Mouse (Mus musculus) forebrain, embryonic 10.5 days (tissue): ENCODE data around the gene Scfd2. TPM values are rescaled to one million over a fixed set of nuclear protein-coding genes. Genes with fewer than 3 reads are reported as not detected.
A peak's percentile ranks its signal among the peaks of the same experiment; 100 is the strongest.

Experiments
- DNase-seq: peaks from one replicate; pipeline ENCODE4 v3.0.0-alpha.2; 2017; ENCODE audit warnings: low spot score; ENCODE audit errors: extremely low spot score
- H3K27ac ChIP-seq: fragments of 300-500 bp; sonication (generic); 2 replicates; pipeline ENCODE4 v1.5.1; 2016; ENCODE audit warnings: mild to moderate bottlenecking
- H3K27me3 ChIP-seq: fragments of 300-500 bp; sonication (generic); 2 replicates; pipeline ENCODE4 v1.6.1; 2016; ENCODE audit warnings: mild to moderate bottlenecking; ENCODE audit not compliant: poor library complexity, severe bottlenecking
- H3K36me3 ChIP-seq: fragments of 300-500 bp; sonication (generic); replicated peaks from 2 replicates; pipeline ENCODE4 v1.6.1; 2016; ENCODE audit warnings: mild to moderate bottlenecking, moderate library complexity
- H3K4me1 ChIP-seq: fragments of 300-500 bp; sonication (generic); 2 replicates; pipeline ENCODE4 v1.6.1; 2016
- H3K4me3 ChIP-seq: fragments of 300-500 bp; sonication (generic); 2 replicates; pipeline ENCODE4 v1.5.1; 2016; ENCODE audit warnings: mild to moderate bottlenecking, moderate library complexity
- H3K9me3 ChIP-seq: fragments of 300-500 bp; sonication (generic); 2 replicates; pipeline ENCODE4 v1.6.1; 2016; ENCODE audit warnings: mild to moderate bottlenecking, moderate library complexity
- WGBS: fragments of 180-500 bp; shearing (Covaris S2); methylation state at CpG from one replicate; pipeline ENCODE4 v1.1.7; 2016; 5-methylcytosine and 5-hydroxymethylcytosine counted together
- polyA plus RNA-seq: library from polyadenylated mRNA; unstranded; fragments of >200 nt; fragmentation: Nextera tagmentation; extraction: Ambion mirVana; gene quantifications from 2 replicates; pipeline ENCODE4 v1.2.1, GENCODE M21; 2016

Scfd2 gene
- polyA plus RNA-seq, 1 experiment from 2014 or later, result 16.6 TPM

DNA sequence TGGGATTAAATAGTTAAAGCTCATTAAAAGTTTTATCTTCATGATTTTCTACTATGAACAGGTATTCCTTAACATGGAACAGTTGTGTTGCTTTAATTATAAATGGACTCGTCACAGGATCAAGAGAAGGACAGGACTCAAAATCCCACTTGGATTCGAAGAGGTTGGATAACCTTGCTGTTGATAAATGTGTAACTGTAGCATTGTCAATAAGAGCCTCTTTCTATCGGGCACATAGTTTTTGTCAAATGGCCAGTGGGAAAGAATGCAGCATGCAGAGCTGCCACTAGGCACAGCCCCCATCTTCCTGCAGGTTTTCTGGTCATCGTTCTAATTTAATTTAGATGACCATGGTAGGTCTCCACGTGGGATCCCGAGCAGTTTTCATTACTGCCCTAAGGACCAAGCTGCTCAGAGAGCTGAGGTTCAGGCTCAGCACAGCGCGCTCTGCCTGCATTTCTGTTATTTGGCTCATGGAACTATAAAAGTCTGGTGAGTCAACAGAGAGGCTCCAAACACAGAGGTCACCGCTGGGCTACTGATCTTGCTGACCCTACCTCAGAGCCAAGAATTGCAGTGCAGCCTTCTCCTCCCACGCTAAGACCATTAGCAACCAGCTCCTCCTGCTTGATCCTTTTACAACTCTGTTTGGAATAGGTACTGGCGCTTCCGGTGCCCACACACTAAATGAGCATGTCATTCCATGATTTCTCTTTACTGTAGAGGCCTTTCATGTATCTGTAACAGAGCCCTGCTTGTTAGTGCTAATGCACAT lies 215.9 kb downstream of the Scfd2 start:
- Histone ChIP-seq H3K4me3 (no peak overlapping the region), H3K4me1 (peaks cover 23% of the 10 kb centered on the region), H3K27ac (no peak overlapping the region), H3K27me3 (peaks cover 5% of the 10 kb centered on the region; the same call in 1 of the 2 replicates), H3K36me3 (no peaks in the 10 kb centered on the region), H3K9me3 (no peaks in the 10 kb centered on the region)
- 69% methylated on average over 12 of the region's 12 CpGs for WGBS
- no peak for DNase-seq

- peaks cover 23% of the 10 kb centered on the region for H3K4me1 ChIP-seq
- no peak overlapping the region for H3K4me3 ChIP-seq
- H3K27me3 ChIP-seq, result peaks cover 5% of the 10 kb centered on the region; the same call in 1 of the 2 replicates
- no peak overlapping the region for H3K27ac ChIP-seq
- no peaks in the 10 kb centered on the region for H3K36me3 ChIP-seq
- WGBS, result 69% methylated on average over 6 of the region's 6 CpGs
- H3K9me3 ChIP-seq, result no peaks in the 10 kb centered on the region
- no peak for DNase-seq
Measured at GRCm38 (mm10) chr5:74314501-74314900, 217.1 kb downstream of the Scfd2 start.

GRCm38 (mm10) chr5:74313542-74313941 lies 218.0 kb downstream of the Scfd2 start:
- no peaks in the 10 kb centered on the region for H3K9me3 ChIP-seq
- peaks cover 23% of the 10 kb centered on the region for H3K4me1 ChIP-seq
- WGBS, result 93% methylated on average over 7 of the region's 7 CpGs
- no peaks in the 10 kb centered on the region for H3K36me3 ChIP-seq
- DNase-seq, result no peak
- H3K4me3 ChIP-seq, result no peak overlapping the region
- peaks cover 5% of the 10 kb centered on the region; the same call in 1 of the 2 replicates for H3K27me3 ChIP-seq
- no peak overlapping the region for H3K27ac ChIP-seq

- 58% methylated on average over 6 of the region's 6 CpGs for WGBS
- DNase-seq, result no peak
- H3K36me3 ChIP-seq, result no peaks in the 10 kb centered on the region
- H3K9me3 ChIP-seq, result no peaks in the 10 kb centered on the region
- peaks cover 23% of the 10 kb centered on the region for H3K4me1 ChIP-seq
- peaks cover 5% of the 10 kb centered on the region; the same call in 1 of the 2 replicates for H3K27me3 ChIP-seq
- no peak overlapping the region for H3K27ac ChIP-seq
- H3K4me3 ChIP-seq, result no peak overlapping the region
Measured at GRCm38 (mm10) chr5:74311865-74312264, 219.7 kb downstream of the Scfd2 start.

- no peak overlapping the region for H3K27ac ChIP-seq
- H3K4me1 ChIP-seq, result peaks cover 19% of the 10 kb centered on the region
- H3K36me3 ChIP-seq, result no peaks in the 10 kb centered on the region
- no peaks in the 10 kb centered on the region for H3K9me3 ChIP-seq
- H3K27me3 ChIP-seq, result peaks cover 5% of the 10 kb centered on the region; the same call in 1 of the 2 replicates
- H3K4me3 ChIP-seq, result no peak overlapping the region
- peak; percentile 66 for DNase-seq
- WGBS, result 33% methylated on average over 6 of the region's 6 CpGs
Measured at GRCm38 (mm10) chr5:74311200-74311825, 220.2 kb downstream of the Scfd2 start.

GRCm38 (mm10) chr5:74310101-74310500 lies 221.5 kb downstream of the Scfd2 start:
- peaks cover 10% of the 10 kb centered on the region for H3K4me1 ChIP-seq
- 86% methylated on average over 5 of the region's 5 CpGs for WGBS
- no peaks in the 10 kb centered on the region for H3K36me3 ChIP-seq
- H3K27ac ChIP-seq, result no peak overlapping the region
- H3K9me3 ChIP-seq, result no peaks in the 10 kb centered on the region
- no peak for DNase-seq
- no peak overlapping the region for H3K4me3 ChIP-seq
- H3K27me3 ChIP-seq, result peaks cover 5% of the 10 kb centered on the region; the same call in 1 of the 2 replicates

DNA sequence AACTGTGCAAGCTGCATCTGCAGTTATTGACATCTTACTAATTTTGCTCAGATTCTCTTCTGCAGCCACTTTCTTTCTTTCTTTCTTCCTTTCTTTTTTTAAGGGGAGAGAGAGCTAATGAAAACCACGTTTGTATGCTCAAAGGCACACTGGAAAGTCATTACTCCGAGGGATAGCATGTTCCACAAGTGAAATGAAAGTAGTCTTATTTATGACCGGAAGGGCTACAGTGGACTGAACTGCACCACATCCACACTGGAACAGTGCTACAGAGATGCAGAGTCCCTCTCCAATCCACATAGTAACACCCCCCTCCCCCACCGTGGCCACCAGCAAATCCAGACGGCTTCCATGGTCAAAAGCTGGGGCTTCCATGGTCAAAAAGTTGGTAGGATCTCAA lies 224.3 kb downstream of the Scfd2 start:
- Histone ChIP-seq H3K9me3 (no peaks in the 10 kb centered on the region), H3K4me3 (no peak overlapping the region), H3K27me3 (no peaks in the 10 kb centered on the region), H3K4me1 (peaks cover 5% of the 10 kb centered on the region), H3K36me3 (no peaks in the 10 kb centered on the region), H3K27ac (no peak overlapping the region)
- WGBS, result 86% methylated on average over 5 of the region's 5 CpGs
- DNase-seq, result no peak

- Histone ChIP-seq H3K4me3 (no peak overlapping the region), H3K4me1 (peaks cover 2% of the 10 kb centered on the region), H3K36me3 (no peaks in the 10 kb centered on the region), H3K27ac (no peak overlapping the region), H3K27me3 (no peaks in the 10 kb centered on the region), H3K9me3 (no peaks in the 10 kb centered on the region)
- WGBS, result 77% methylated on average over 4 of the region's 4 CpGs
- no peak for DNase-seq
Measured at GRCm38 (mm10) chr5:74305533-74306189, 225.9 kb downstream of the Scfd2 start.

- Histone ChIP-seq H3K27ac (no peak overlapping the region), H3K36me3 (no peaks in the 10 kb centered on the region), H3K4me1 (peaks cover 11% of the 10 kb centered on the region), H3K4me3 (no peak overlapping the region), H3K27me3 (no peaks in the 10 kb centered on the region), H3K9me3 (no peaks in the 10 kb centered on the region)
- 81% methylated on average over 4 of the region's 4 CpGs for WGBS
- DNase-seq, result no peak
Measured at GRCm38 (mm10) chr5:74304767-74305166, 226.8 kb downstream of the Scfd2 start.

- DNase-seq, result no peak
- Histone ChIP-seq H3K9me3 (no peaks in the 10 kb centered on the region), H3K4me1 (peaks cover 14% of the 10 kb centered on the region), H3K4me3 (no peak overlapping the region), H3K27ac (no peak overlapping the region), H3K27me3 (peaks cover 6% of the 10 kb centered on the region; the same call in 1 of the 2 replicates), H3K36me3 (no peaks in the 10 kb centered on the region)
- 84% methylated on average over 3 of the region's 3 CpGs for WGBS
Measured at GRCm38 (mm10) chr5:74302331-74302730, 229.2 kb downstream of the Scfd2 start.

- no peak overlapping the region for H3K27ac ChIP-seq
- WGBS, result 93% methylated on average over 2 of the region's 2 CpGs
- no peak for DNase-seq
- H3K27me3 ChIP-seq, result peaks cover 6% of the 10 kb centered on the region; the same call in 1 of the 2 replicates
- H3K4me1 ChIP-seq, result peaks cover 15% of the 10 kb centered on the region
- H3K36me3 ChIP-seq, result no peaks in the 10 kb centered on the region
- no peak overlapping the region for H3K4me3 ChIP-seq
- H3K9me3 ChIP-seq, result no peaks in the 10 kb centered on the region
Measured at GRCm38 (mm10) chr5:74301443-74301842, 230.1 kb downstream of the Scfd2 start.

DNA sequence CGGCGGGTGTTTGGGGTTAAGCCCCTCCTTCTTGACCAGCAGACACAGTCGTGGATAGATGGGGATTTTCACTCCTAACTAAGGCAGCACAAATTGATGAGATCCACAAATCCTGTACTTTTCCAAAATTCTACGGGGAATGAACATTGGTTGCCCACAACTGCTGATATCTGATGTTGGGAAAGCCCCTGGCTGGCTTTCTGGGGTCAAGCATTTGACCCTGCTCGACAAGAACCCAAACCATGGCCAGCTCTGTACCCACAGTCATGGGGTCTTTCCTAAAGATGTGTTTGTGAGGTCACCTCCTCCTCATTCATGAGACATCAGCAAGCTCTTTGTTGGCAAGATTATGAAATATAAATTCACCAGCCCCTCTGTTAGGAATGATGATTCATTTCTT lies 230.6 kb downstream of the Scfd2 start:
- Histone ChIP-seq H3K36me3 (no peaks in the 10 kb centered on the region), H3K27ac (0 out of 2 replicates have a peak overlapping the region, but pooled peaks have one; percentile 15), H3K4me1 (peaks cover 20% of the 10 kb centered on the region), H3K9me3 (no peaks in the 10 kb centered on the region), H3K4me3 (no peak overlapping the region), H3K27me3 (peaks cover 6% of the 10 kb centered on the region; the same call in 1 of the 2 replicates)
- DNase-seq, result no peak
- WGBS, result 63% methylated on average over 5 of the region's 5 CpGs

- Histone ChIP-seq H3K36me3 (no peaks in the 10 kb centered on the region), H3K4me3 (no peak overlapping the region), H3K27me3 (peaks cover 6% of the 10 kb centered on the region; the same call in 1 of the 2 replicates), H3K4me1 (peaks cover 23% of the 10 kb centered on the region), H3K27ac (no peak overlapping the region), H3K9me3 (no peaks in the 10 kb centered on the region)
- 55% methylated on average over 4 of the region's 4 CpGs for WGBS
- DNase-seq, result no peak
Measured at GRCm38 (mm10) chr5:74300140-74300539, 231.4 kb downstream of the Scfd2 start.
